Mouse (Mus musculus) leukemia stem cell, adult 10-12 weeks (primary cell): ENCODE measurements around the gene Cyp26a1. TPM values are rescaled to one million over a fixed set of nuclear protein-coding genes. Genes with fewer than 3 reads are reported as not detected.

ENCODE experiments used
- polyA plus RNA-seq: library from polyadenylated mRNA; stranded (reverse); fragments of >175 nt; gene quantifications from 2 replicates; pipeline ENCODE4 v1.2.3, GENCODE M21; 2012; ENCODE audit warnings: low replicate concordance

Gene Cyp26a1
- 0.34 TPM in 1 of 2 replicates, not detected in the other for polyA plus RNA-seq

DNA sequence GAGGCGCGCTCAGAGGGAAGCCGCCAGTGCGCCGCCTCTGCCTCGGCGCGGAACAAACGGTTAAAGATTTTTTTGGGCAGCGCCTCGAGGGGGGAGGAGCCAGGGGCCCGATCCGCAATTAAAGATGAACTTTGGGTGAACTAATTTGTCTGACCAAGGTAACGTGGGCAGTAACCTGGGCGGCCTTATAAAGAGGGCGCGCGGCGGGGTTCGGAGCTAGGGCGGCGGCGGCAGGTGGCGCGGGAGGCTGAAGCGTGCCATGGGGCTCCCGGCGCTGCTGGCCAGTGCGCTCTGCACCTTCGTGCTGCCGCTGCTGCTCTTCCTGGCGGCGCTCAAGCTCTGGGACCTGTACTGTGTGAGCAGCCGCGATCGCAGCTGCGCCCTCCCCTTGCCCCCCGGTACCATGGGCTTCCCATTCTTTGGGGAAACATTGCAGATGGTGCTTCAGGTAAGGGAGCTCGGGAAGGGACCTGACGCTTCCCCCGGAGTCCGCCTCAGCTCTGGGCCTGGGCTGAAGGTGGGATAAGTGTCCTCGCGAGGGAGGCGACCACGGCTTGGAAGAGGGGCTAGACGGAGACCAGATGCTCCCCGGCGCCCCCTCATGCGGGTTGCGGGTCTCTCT is at the start of gene Cyp26a1:
Cyp26a1 (plus strand) TSS at position 148 of the 622 bp plus-strand sequence.

DNA sequence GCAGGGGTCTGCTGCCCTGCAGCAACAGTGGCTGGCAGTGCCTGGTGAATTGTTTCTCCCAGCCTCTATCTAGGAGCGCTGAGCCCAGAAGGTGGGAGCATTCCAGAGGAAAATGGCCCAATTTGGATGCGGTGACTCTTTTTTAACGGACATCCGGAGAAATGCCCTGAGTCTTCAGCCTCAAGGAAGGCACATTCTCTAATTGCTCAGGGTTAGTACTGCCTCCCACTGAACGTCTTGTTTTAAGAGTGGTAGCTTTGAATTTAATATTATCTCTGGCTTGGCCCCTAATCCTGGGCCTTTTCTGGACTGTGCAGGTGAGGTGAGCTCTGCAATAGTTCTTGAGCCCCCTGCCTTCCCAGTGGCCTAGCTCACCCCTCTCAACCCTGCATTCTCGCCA is 12.3 kb upstream of the Cyp26a1 start, which contains the start of gene Cyp26c1:
Cyp26c1 (plus strand) TSS at position 301 of the 400 bp plus-strand sequence.

Other genes starting within 250 kb of the Cyp26a1 start
- 11.7 and 18.7 TPM in 2 replicates for gene Exoc6, start 147.4 kb upstream of the Cyp26a1 start, polyA plus RNA-seq
- gene Cyp26c1, start 12.2 kb upstream of the Cyp26a1 start, polyA plus RNA-seq: 0.10 and 0.33 TPM in 2 replicates